Mouse (Mus musculus): ENCODE results near the gene Chchd6.

The Chchd6 gene

GRCm38 (mm10) chr6:89452976-89453674, 142.3 kb downstream of the Chchd6 start:
- no peak for DNase-seq (ENCODE audit: low spot score in 2 of 2)

- DNase-seq (ENCODE audit: low spot score in 2 of 2), result no peak
These were observed 143.1 kb downstream of the Chchd6 start for GRCm38 (mm10) chr6:89452356-89452755.

GRCm38 (mm10) chr6:89448736-89449135, 146.7 kb downstream of the Chchd6 start:
- no peak for DNase-seq (ENCODE audit: low spot score in 2 of 2)

GRCm38 (mm10) chr6:89440671-89441070, 154.8 kb downstream of the Chchd6 start:
- DNase-seq (ENCODE audit: low spot score in 2 of 2), result no peak

GRCm38 (mm10) chr6:89431920-89432482, 163.5 kb downstream of the Chchd6 start:
- peak in 1 of 2 experiments; percentile 16 for DNase-seq (ENCODE audit: low spot score in 2 of 2)

- DNase-seq (ENCODE audit: low spot score in 2 of 2), result no peak
These were observed 164.7 kb downstream of the Chchd6 start for GRCm38 (mm10) chr6:89430749-89431148.

- no peak for DNase-seq (ENCODE audit: low spot score in 2 of 2)
These were observed 166.6 kb downstream of the Chchd6 start for GRCm38 (mm10) chr6:89428661-89429375.

GRCm38 (mm10) chr6:89424461-89424860, 171.0 kb downstream of the Chchd6 start:
- no peak for DNase-seq (ENCODE audit: low spot score in 2 of 2)

- DNase-seq (ENCODE audit: low spot score in 2 of 2), result no peak
These were observed 172.8 kb downstream of the Chchd6 start for GRCm38 (mm10) chr6:89422621-89423020.

- no peak for DNase-seq (ENCODE audit: low spot score in 2 of 2)
These were observed 173.5 kb downstream of the Chchd6 start for GRCm38 (mm10) chr6:89421922-89422321.

- DNase-seq (ENCODE audit: low spot score in 2 of 2), result peak in 1 of 2 experiments; percentile 16
These were observed 173.9 kb downstream of the Chchd6 start for GRCm38 (mm10) chr6:89421503-89421902.

GRCm38 (mm10) chr6:89420756-89421155, 174.7 kb downstream of the Chchd6 start:
- no peak for DNase-seq (ENCODE audit: low spot score in 2 of 2)

GRCm38 (mm10) chr6:89420110-89420509, 175.3 kb downstream of the Chchd6 start:
- DNase-seq (ENCODE audit: low spot score in 2 of 2), result no peak

- no peak for DNase-seq (ENCODE audit: low spot score in 2 of 2)
These were observed 176.2 kb downstream of the Chchd6 start for GRCm38 (mm10) chr6:89419066-89419815.

GRCm38 (mm10) chr6:89416030-89416595, 179.3 kb downstream of the Chchd6 start:
- no peak for DNase-seq (ENCODE audit: low spot score in 2 of 2)

GRCm38 (mm10) chr6:89415091-89415490, 180.4 kb downstream of the Chchd6 start:
- DNase-seq (ENCODE audit: low spot score in 2 of 2), result no peak

GRCm38 (mm10) chr6:89414126-89414525, 181.3 kb downstream of the Chchd6 start:
- no peak for DNase-seq (ENCODE audit: low spot score in 2 of 2)

GRCm38 (mm10) chr6:89413481-89413884, 182.0 kb downstream of the Chchd6 start:
- DNase-seq (ENCODE audit: low spot score in 2 of 2), result no peak

- DNase-seq (ENCODE audit: low spot score in 2 of 2), result no peak
These were observed 182.9 kb downstream of the Chchd6 start for GRCm38 (mm10) chr6:89412562-89412961.

GRCm38 (mm10) chr6:89409041-89409440, 186.4 kb downstream of the Chchd6 start:
- no peak for DNase-seq (ENCODE audit: low spot score in 2 of 2)

GRCm38 (mm10) chr6:89408259-89408658, 187.2 kb downstream of the Chchd6 start:
- DNase-seq (ENCODE audit: low spot score in 2 of 2), result no peak

All from spleen, postnatal 4 days (tissue).